Mouse (Mus musculus): Measurements from ENCODE around the gene Scoc.
"Not testable (repeated sequence)": the region's sequence is repeated elsewhere in the genome, so short reads cannot be mapped to it uniquely, and the experiment has no call there.

Gene Scoc

GRCm38 (mm10) chr8:83458222-83458621 lies at the start of gene Scoc:
Scoc (minus strand) TSS chr8:83458391.
- no peak for DNase-seq (ENCODE audit: inconsistent ontology term)

- no peak for DNase-seq (ENCODE audit: inconsistent ontology term)
Observed at GRCm38 (mm10) chr8:83459606-83460005, 1.4 kb upstream of the Scoc start.

- no peak for DNase-seq (ENCODE audit: inconsistent ontology term)
Observed at GRCm38 (mm10) chr8:83457121-83457520, 1.1 kb downstream of the Scoc start.

GRCm38 (mm10) chr8:83451056-83451455 lies 7.1 kb downstream of the Scoc start:
- DNase-seq (ENCODE audit: inconsistent ontology term), result peak; percentile 19

- no peak for DNase-seq (ENCODE audit: inconsistent ontology term)
Observed at GRCm38 (mm10) chr8:83449960-83450359, 8.2 kb downstream of the Scoc start.

- no peak for DNase-seq (ENCODE audit: inconsistent ontology term)
Observed at GRCm38 (mm10) chr8:83443052-83443400, 15.2 kb downstream of the Scoc start.

- DNase-seq (ENCODE audit: inconsistent ontology term), result peak; percentile 99
Observed at GRCm38 (mm10) chr8:83442243-83443051, 15.7 kb downstream of the Scoc start.

- no peak for DNase-seq (ENCODE audit: inconsistent ontology term)
Observed at GRCm38 (mm10) chr8:83441656-83442242, 16.4 kb downstream of the Scoc start.

GRCm38 (mm10) chr8:83437077-83437476 lies 21.1 kb downstream of the Scoc start:
- no peak for DNase-seq (ENCODE audit: inconsistent ontology term)

- no peak for DNase-seq (ENCODE audit: inconsistent ontology term)
Observed at GRCm38 (mm10) chr8:83429071-83429524, 29.1 kb downstream of the Scoc start.

- not testable (repeated sequence) for DNase-seq (ENCODE audit: inconsistent ontology term)
Observed at GRCm38 (mm10) chr8:83428621-83429020, 29.6 kb downstream of the Scoc start.

GRCm38 (mm10) chr8:83426949-83427348 lies 31.2 kb downstream of the Scoc start:
- DNase-seq (ENCODE audit: inconsistent ontology term), result no peak

- no peak for DNase-seq (ENCODE audit: inconsistent ontology term)
Observed at GRCm38 (mm10) chr8:83426104-83426759, 32.0 kb downstream of the Scoc start.

GRCm38 (mm10) chr8:83425202-83425601 lies 33.0 kb downstream of the Scoc start:
- DNase-seq (ENCODE audit: inconsistent ontology term), result no peak

GRCm38 (mm10) chr8:83423032-83423825 lies 35.0 kb downstream of the Scoc start:
- no peak for DNase-seq (ENCODE audit: inconsistent ontology term)

- no peak for DNase-seq (ENCODE audit: inconsistent ontology term)
Observed at GRCm38 (mm10) chr8:83421354-83421753, 36.8 kb downstream of the Scoc start.

- DNase-seq (ENCODE audit: inconsistent ontology term), result no peak
Observed at GRCm38 (mm10) chr8:83418805-83419516, 39.2 kb downstream of the Scoc start.

GRCm38 (mm10) chr8:83417970-83418369 lies 40.2 kb downstream of the Scoc start:
- DNase-seq (ENCODE audit: inconsistent ontology term), result no peak

GRCm38 (mm10) chr8:83416878-83417277 lies 41.3 kb downstream of the Scoc start:
- no peak for DNase-seq (ENCODE audit: inconsistent ontology term)

GRCm38 (mm10) chr8:83408496-83408895 lies 49.7 kb downstream of the Scoc start:
- no peak for DNase-seq (ENCODE audit: inconsistent ontology term)

- no peak for DNase-seq (ENCODE audit: inconsistent ontology term)
Observed at GRCm38 (mm10) chr8:83406836-83407235, 51.4 kb downstream of the Scoc start.
